Mouse (Mus musculus): ENCODE data around the gene Ccdc6.
"Not testable (repeated sequence)": the region's sequence is repeated elsewhere in the genome, so short reads cannot be mapped to it uniquely, and the experiment has no call there.

Ccdc6 gene

GRCm38 (mm10) chr10:70173314-70173713, 76.4 kb downstream of the Ccdc6 start:
- DNase-seq, result peak; percentile 81

- no peak for DNase-seq
These were observed 77.7 kb downstream of the Ccdc6 start for GRCm38 (mm10) chr10:70174494-70175190.

GRCm38 (mm10) chr10:70180727-70181126, 83.8 kb downstream of the Ccdc6 start:
- no peak for DNase-seq

GRCm38 (mm10) chr10:70181279-70181972, 84.5 kb downstream of the Ccdc6 start:
- peak; percentile 87 for DNase-seq

DNA sequence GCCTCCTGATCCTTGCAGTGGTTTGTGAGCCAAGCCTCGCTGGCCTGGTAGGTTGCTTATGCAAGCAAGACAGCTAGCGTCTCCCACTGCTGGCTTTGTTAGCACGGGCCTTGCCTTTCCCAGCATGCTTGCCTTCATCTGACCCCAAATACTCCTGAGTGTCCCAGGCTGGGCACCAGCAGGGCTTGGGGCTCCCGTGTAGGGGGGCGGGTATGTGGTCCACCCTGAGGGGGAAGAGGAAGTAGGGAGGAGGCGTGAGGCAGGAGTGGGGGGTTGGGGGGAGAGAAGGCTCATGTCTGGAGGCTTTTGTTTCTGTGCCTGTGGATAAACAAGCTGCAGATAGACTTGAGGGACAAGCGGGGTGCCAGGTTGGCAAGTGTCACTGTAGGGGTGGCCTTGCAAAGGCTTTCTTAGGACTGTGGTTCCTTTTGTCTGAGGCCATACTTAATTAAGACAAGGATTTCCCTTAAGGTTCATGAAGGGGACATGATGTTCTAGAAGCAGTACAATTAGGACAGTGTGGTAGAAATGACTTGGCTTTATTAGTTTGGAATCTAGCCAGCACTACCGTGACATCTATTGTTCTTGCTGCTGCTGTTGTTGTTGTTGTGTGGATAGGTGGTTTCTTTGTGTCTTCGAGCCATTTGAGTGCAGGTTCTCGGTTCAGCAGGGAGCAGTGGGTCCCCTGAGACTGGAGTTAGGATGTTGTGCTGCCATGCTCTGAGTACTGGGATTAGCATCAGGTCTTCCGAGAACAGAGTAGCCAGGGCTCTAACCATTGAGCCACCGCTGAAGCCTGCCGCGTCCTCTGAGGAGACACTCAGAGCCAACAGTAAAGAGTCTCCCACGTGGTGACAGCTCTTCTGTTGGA, 86.5 kb downstream of the Ccdc6 start:
- peak; percentile 55 for DNase-seq

GRCm38 (mm10) chr10:70186136-70186535, 89.2 kb downstream of the Ccdc6 start:
- peak; percentile 59 for DNase-seq

DNA sequence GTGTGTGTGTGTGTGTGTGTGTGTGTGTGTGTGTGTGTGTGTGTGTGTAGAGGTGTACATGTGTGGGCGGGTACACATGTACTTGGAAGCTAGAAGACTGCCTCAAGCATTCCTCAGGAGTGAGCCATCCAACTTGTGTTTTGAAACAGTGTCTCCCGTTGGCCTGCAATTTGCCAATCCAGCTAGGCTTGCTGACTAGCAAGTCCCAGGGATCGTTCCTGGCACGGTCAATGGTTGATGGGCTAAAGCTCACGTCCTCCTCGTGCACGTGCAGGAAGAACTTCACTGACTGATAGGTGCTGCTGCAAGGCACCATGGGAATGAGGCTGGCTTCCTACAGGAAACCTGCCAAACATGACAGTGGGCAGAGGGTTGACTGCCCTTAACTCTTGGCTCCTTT, 89.7 kb downstream of the Ccdc6 start:
- peak; percentile 48 for DNase-seq

GRCm38 (mm10) chr10:70189864-70190263, 92.9 kb downstream of the Ccdc6 start:
- DNase-seq, result no peak

GRCm38 (mm10) chr10:70194283-70194682, 97.4 kb downstream of the Ccdc6 start:
- DNase-seq, result peak; percentile 24

GRCm38 (mm10) chr10:70195279-70195678, 98.4 kb downstream of the Ccdc6 start:
- no peak for DNase-seq

- DNase-seq, result peak; percentile 27
These were observed 98.9 kb downstream of the Ccdc6 start for GRCm38 (mm10) chr10:70195786-70196185.

- no peak for DNase-seq
These were observed 99.7 kb downstream of the Ccdc6 start for GRCm38 (mm10) chr10:70196666-70197065.

DNA sequence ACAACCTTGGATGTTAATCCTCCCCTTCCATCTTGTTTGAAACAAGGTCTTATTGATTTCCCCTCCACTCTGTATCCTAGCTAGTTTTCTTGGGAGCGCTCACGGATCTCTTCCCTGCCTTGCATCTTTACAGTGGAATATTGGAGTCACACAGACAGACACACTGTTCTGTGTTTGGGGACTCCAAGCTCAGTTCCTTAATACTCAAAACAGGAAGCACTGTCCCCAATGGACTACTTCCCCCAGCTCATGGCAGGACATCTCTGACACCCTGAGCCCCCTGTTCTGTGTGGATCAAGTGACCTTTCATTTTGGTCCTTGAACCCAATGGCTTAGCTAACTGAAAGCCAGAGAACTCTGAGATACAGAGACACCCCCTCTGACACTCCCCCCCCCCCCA, 100.7 kb downstream of the Ccdc6 start:
- DNase-seq, result no peak

DNA sequence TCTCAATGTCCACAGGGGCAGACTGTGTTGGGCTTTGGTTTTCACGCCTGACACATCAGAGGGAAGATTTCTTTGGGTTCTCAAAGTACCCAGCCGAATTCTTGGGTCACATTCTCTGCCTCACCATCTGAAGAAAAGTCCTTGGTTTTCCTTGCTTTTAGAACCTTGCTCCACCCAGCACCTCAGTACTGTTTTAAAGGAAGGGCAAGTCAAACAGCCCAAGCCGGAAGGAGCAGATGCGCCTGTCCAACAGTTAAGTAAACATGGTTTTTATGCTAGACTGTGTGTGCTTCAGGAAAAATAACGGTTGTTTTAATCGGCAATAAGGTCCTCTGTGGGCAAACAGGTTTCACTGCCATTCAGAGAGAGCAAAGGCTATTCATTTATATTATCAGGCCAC, 101.1 kb downstream of the Ccdc6 start:
- DNase-seq, result no peak

DNA sequence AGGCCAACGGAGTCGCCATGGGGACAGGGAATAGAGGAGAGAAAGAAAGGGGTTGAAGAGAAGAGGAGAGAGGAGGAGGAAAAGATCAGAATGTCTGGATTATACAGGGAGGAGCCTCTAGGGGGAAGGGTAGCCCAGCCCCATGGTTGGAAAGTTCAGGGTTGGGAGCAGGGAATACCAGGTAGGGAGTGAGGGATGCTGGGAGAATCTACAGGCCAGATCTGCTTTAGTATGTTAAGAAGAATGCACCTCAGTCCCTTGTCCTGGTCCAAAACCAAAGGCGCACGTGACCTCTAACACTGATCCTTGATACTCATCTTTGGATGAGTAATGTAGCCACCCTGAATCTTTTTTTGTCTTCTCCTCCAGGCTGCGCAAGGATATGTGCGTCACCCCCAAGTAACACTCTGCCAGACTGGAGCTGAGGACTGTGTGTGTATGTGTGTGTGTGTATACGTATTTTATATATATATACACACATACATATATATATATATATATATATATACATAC, 102.1 kb downstream of the Ccdc6 start:
- no peak for DNase-seq

DNA sequence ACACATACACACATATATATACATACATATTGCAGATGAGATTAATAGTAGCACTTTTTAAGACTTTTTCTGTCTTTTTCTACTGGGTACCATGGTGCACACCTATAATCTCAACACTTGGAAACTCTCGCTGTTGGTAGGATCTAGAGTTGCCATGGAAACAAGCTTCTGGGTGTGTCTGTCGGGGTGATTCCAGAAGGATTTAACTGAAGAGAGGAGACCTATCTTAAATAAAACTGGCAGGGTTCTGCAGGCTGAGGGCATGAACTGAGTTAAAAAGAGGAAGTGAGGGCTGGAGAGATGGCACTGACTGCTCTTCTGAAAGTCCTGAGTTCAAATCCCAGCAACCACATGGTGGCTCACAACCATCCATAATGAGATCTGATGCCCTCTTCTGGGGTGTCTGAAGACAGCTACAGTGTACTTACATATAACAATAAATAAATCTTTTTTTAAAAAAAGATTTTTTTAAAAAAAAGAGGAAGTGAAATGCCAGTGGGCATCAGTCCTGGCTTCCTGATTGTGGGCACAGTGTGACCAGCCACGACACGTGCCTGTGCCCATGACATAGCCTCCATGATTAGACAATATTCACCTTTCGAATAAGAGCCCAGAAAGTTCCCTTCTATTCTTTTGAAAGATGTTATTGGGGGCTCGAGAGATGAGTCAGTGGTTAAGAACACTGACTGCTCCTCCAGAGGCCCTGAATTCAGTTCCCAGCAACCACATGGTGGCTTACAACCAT, 102.7 kb downstream of the Ccdc6 start:
- DNase-seq, result no peak

GRCm38 (mm10) chr10:70200889-70201500, 104.1 kb downstream of the Ccdc6 start:
- DNase-seq, result no peak

DNA sequence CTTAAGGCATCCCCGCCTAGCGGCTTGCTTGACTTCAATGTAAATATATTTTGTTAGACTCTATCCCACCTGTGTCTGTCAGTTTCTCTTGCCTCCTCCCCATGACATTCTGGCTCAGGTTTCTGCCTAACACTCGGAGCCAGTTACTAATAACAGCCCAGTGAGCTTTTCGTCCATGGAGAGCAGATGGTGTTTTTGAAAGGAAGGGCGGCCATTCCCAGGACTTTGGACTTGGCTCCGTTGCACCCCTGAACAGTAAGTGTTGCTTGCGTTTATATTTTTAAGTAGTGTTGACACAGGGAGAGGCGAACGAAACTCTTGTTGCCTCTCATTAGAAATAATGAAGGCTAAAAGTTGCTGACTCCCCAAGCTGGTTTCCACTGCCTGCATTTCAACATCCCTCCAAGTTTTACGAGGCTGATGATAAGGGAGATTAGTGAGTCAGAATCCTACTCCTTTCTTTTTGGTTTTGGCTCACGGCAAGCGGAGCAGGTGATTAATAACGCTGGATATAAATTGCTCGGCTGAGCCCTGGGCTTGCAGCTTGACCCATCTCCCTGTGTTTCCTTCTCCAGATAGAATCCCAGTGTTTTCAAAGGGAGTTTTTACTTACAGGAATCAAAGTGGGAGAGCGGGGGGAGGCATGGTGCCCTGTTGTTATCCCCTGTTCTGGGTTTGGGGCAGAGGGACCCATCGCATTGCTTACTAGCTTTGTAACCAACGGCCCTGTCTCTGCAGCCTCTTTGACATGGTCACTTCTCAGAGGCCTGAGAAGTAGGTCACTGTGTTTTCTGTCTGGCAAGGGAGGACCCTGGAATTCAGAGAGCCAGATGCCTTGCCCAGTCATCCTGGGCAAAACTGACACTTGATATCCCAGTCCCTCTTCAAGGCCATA, 107.8 kb downstream of the Ccdc6 start, which contains the start of gene Mrln:
Gene Mrln (plus strand): TSS at position 160 of the 895 bp plus-strand sequence.
- DNase-seq, result peak; percentile 53

DNA sequence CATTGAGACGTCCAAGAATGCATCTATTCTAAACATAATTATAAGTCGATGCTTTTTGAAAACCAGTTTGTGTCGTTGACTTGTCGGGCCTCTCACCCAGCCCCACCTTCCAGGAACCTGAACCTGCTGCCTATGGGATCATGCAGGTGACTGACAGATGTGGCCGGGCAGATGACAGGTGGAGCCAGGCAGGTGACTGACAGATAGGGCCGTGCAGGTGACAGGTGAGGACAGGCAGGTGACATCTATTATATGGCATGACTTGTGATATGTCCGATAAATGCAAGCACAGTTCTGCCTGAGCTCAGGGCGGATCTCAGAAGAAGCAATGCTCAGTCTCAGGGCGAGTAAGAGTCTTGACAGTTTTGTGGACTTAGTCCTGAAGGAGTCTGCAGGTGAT, 114.4 kb downstream of the Ccdc6 start:
- no peak for DNase-seq

GRCm38 (mm10) chr10:70220971-70221370, 124.0 kb downstream of the Ccdc6 start:
- peak; percentile 43 for DNase-seq

DNA sequence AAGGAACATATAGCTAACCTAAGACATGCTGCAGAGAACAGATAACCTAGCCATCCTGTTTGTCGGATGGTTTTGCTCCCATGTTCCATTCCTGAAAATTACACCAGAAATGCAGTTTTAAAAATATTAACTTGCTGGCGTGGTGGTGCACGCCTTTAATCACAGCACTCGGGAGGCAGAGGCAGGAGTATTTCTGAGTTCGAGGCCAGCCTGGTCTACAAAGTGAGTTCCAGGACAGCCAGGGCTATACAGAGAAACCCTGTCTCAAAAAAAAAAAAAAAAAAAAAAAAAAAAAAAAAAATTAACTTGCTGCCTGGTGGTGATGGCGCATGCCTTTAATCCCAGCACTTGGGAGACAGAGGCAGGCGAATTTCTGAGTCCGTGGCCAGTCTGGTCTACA, 125.3 kb downstream of the Ccdc6 start:
- not testable (repeated sequence) for DNase-seq

Data from kidney, adult 18-20 months (tissue).